Mouse (Mus musculus): Measurements from ENCODE around the gene Gstm4.

Gstm4 gene

GRCm38 (mm10) chr3:108044394-108045140 lies at the start of gene Gstm4:
Gene Gstm4, minus strand, starts transcription at chr3:108044894.
- DNase-seq (ENCODE audit: low spot score): peak; percentile 81

- DNase-seq (ENCODE audit: low spot score): no peak
Observed at GRCm38 (mm10) chr3:108094146-108094545, 49.5 kb upstream of the Gstm4 start.

- no peak for DNase-seq (ENCODE audit: low spot score)
Observed at GRCm38 (mm10) chr3:108093306-108093705, 48.6 kb upstream of the Gstm4 start.

GRCm38 (mm10) chr3:108092536-108093115 lies 47.9 kb upstream of the Gstm4 start, which contains the start of gene Gnat2:
Gene Gnat2, plus strand, starts transcription at chr3:108092789.
- no peak for DNase-seq (ENCODE audit: low spot score)

GRCm38 (mm10) chr3:108092030-108092429 lies 47.3 kb upstream of the Gstm4 start:
- no peak for DNase-seq (ENCODE audit: low spot score)

- DNase-seq (ENCODE audit: low spot score): no peak
Observed at GRCm38 (mm10) chr3:108090561-108090960, 45.9 kb upstream of the Gstm4 start.

- DNase-seq (ENCODE audit: low spot score): no peak
Observed at GRCm38 (mm10) chr3:108089916-108090315, 45.2 kb upstream of the Gstm4 start.

- DNase-seq (ENCODE audit: low spot score): no peak
Observed at GRCm38 (mm10) chr3:108088842-108089380, 44.2 kb upstream of the Gstm4 start.

GRCm38 (mm10) chr3:108087329-108087728 lies 42.6 kb upstream of the Gstm4 start:
- DNase-seq (ENCODE audit: low spot score): no peak

- no peak for DNase-seq (ENCODE audit: low spot score)
Observed at GRCm38 (mm10) chr3:108086470-108086979, 41.8 kb upstream of the Gstm4 start, which contains the start of gene Ampd2. Gene Ampd2, minus strand, starts transcription at chr3:108086651.

GRCm38 (mm10) chr3:108085721-108086469 lies 41.2 kb upstream of the Gstm4 start:
- DNase-seq (ENCODE audit: low spot score): peak; percentile 42

GRCm38 (mm10) chr3:108085281-108085720 lies 40.6 kb upstream of the Gstm4 start:
- peak; percentile 86 for DNase-seq (ENCODE audit: low spot score)

- no peak for DNase-seq (ENCODE audit: low spot score)
Observed at GRCm38 (mm10) chr3:108084767-108085270, 40.1 kb upstream of the Gstm4 start.

GRCm38 (mm10) chr3:108083904-108084407 lies 39.3 kb upstream of the Gstm4 start:
- DNase-seq (ENCODE audit: low spot score): no peak

GRCm38 (mm10) chr3:108083161-108083560 lies 38.5 kb upstream of the Gstm4 start:
- no peak for DNase-seq (ENCODE audit: low spot score)

- no peak for DNase-seq (ENCODE audit: low spot score)
Observed at GRCm38 (mm10) chr3:108082251-108082875, 37.7 kb upstream of the Gstm4 start.

GRCm38 (mm10) chr3:108081681-108082080 lies 37.0 kb upstream of the Gstm4 start:
- no peak for DNase-seq (ENCODE audit: low spot score)

GRCm38 (mm10) chr3:108076836-108077235 lies 32.1 kb upstream of the Gstm4 start:
- DNase-seq (ENCODE audit: low spot score): no peak

GRCm38 (mm10) chr3:108072983-108073569 lies 28.4 kb upstream of the Gstm4 start:
- DNase-seq (ENCODE audit: low spot score): no peak

- DNase-seq (ENCODE audit: low spot score): peak; percentile 44
Observed at GRCm38 (mm10) chr3:108070295-108071293, 25.9 kb upstream of the Gstm4 start.

All from left cerebral cortex, adult 11 months (tissue).